Comparison of ENCODE assay signal across 8 mouse cellular contexts in genomic region chr2:32259657-32260417, GRCm38 (mm10). TPM values are rescaled to one million over a fixed set of nuclear protein-coding genes. Genes with fewer than 3 reads are reported as not detected.
A peak's percentile ranks its signal among the peaks of the same experiment; 100 is the strongest.
DNase-seq lines count a peak whose midpoint lies in the region; ATAC-seq and TF ChIP-seq lines count a peak whose summit lies in the region.

Gene Uck1, minus strand, starts transcription at chr2:32260159.

- no peaks in the 10 kb centered on the region for H3K27me3 ChIP-seq in forebrain, embryonic 16.5 days (replicated peaks; ENCODE audit: control insufficient read depth, insufficient read depth, low read length)
- H3K27me3 ChIP-seq in lung, embryonic 14.5 days (ENCODE audit: insufficient read depth, low read length), result no peaks in the 10 kb centered on the region
- H3K27me3 ChIP-seq in thymus, adult 2 months (ENCODE audit: control insufficient read depth, insufficient read depth, low read length), result no peaks in the 10 kb centered on the region

- H3K36me3 ChIP-seq in forebrain, embryonic 16.5 days (ENCODE audit: control insufficient read depth, insufficient read depth), result peaks cover 5% of the 10 kb centered on the region; the same call in 1 of the 2 replicates
- H3K36me3 ChIP-seq in lung, embryonic 14.5 days (ENCODE audit: insufficient read depth), result peaks cover 31% of the 10 kb centered on the region
- H3K36me3 ChIP-seq in thymus, adult 2 months (ENCODE audit: control insufficient read depth, insufficient read depth, low read length), result peaks cover 12% of the 10 kb centered on the region

- H3K4me1 ChIP-seq in forebrain, embryonic 16.5 days (replicated peaks; ENCODE audit: control insufficient read depth, insufficient read depth, low read length), result peaks cover 16% of the 10 kb centered on the region
- H3K4me1 ChIP-seq in lung, embryonic 14.5 days (ENCODE audit: insufficient read depth), result no peaks in the 10 kb centered on the region
- H3K4me1 ChIP-seq in olfactory bulb, adult 2 months (ENCODE audit: control insufficient read depth, insufficient read depth, low read length), result peaks cover 5% of the 10 kb centered on the region
- H3K4me1 ChIP-seq in thymus, adult 2 months (replicated peaks; ENCODE audit: control insufficient read depth, insufficient read depth, low read length), result peaks cover 10% of the 10 kb centered on the region

- WGBS in forebrain, embryonic 16.5 days, result 2% methylated on average over 59 of the region's 59 CpGs
- 2% methylated on average over 59 of the region's 59 CpGs for WGBS in lung, embryonic 14.5 days
- WGBS in olfactory bulb, adult 2 months, result under 1% methylated on average over 59 of the region's 59 CpGs
- 1% methylated on average over 59 of the region's 59 CpGs for WGBS in thymus, adult 2 months

- peak within 1 kb of the TSS; percentile 94 for H3K9ac ChIP-seq in forebrain, embryonic 16.5 days (replicated peaks; ENCODE audit: low read depth, low read length)
- peak within 1 kb of the TSS; percentile 81 for H3K9ac ChIP-seq in lung, embryonic 14.5 days

- peak within 1 kb of the TSS; percentile 89 for H3K4me2 ChIP-seq in forebrain, embryonic 16.5 days (ENCODE audit: low read length)
- peak within 1 kb of the TSS; percentile 72 for H3K4me2 ChIP-seq in lung, embryonic 14.5 days

- TF ChIP-seq CTCF in layer of hippocampus, adult 2 months (conservative IDR thresholded peaks at IDR 0.05), result no peak
- no peak for TF ChIP-seq CTCF in lung, embryonic 14.5 days (IDR thresholded peaks at IDR 0.05; ENCODE audit: low read depth)
- TF ChIP-seq CTCF in olfactory bulb, adult 2 months (IDR thresholded peaks at IDR 0.05; ENCODE audit: insufficient read depth, low read depth, low read length), result no peak
- no peak for TF ChIP-seq CTCF in thymus, adult 2 months (IDR thresholded peaks at IDR 0.05; ENCODE audit: borderline replicate concordance, control insufficient read depth, extremely low read depth, insufficient read depth, low read length, poor library complexity)

- H3K9me3 ChIP-seq in forebrain, embryonic 16.5 days (ENCODE audit: control insufficient read depth, low read length), result no peaks in the 10 kb centered on the region
- H3K9me3 ChIP-seq in lung, embryonic 14.5 days (ENCODE audit: low read depth, low read length), result no peaks in the 10 kb centered on the region

- peak; percentile 95 for ATAC-seq in forebrain, embryonic 16.5 days
- peak; percentile 92 for ATAC-seq in lung, embryonic 14.5 days (ENCODE audit: insufficient read depth)

- peak; percentile 78 for TF ChIP-seq POLR2A in olfactory bulb, adult 2 months (IDR thresholded peaks at IDR 0.05; ENCODE audit: insufficient read depth, low read depth, low read length)
- TF ChIP-seq POLR2A in thymus, adult 2 months (IDR thresholded peaks at IDR 0.05; ENCODE audit: control insufficient read depth, extremely low read depth, insufficient read depth, low read length, poor library complexity), result peak; percentile 75

- intact Hi-C loops in heart, postnatal 36 days (cut with DNase I), result loop anchor here (2.0 kb wide), 2 partner anchors 23 kb away; partner anchors contain the start of gene Pomt1

- peak; percentile 96 for DNase-seq in ES-CJ7 (ENCODE audit: low read depth, low spot score)
- DNase-seq in cerebellum, adult 11 months, result peak; percentile 90
- peak; percentile 85 to 88 for DNase-seq in heart, postnatal 36 days
- peak; percentile 86 to 89 for DNase-seq in layer of hippocampus, adult 2 months (ENCODE audit: low spot score in 2 of 2)
- DNase-seq in lung, embryonic 14.5 days, result peak; percentile 95
- peak; percentile 89 for DNase-seq in thymus, adult 2 months

- H3K4me3 ChIP-seq in forebrain, embryonic 16.5 days (replicated peaks; ENCODE audit: low read length), result peak within 1 kb of the TSS; percentile 92
- H3K4me3 ChIP-seq in layer of hippocampus, adult 2 months, result peak within 1 kb of the TSS; percentile 77
- H3K4me3 ChIP-seq in lung, embryonic 14.5 days (ENCODE audit: low read depth, low read length), result peak within 1 kb of the TSS; percentile 90
- H3K4me3 ChIP-seq in olfactory bulb, adult 2 months (ENCODE audit: insufficient read depth, low read depth, low read length), result peak within 1 kb of the TSS; percentile 75
- H3K4me3 ChIP-seq in thymus, adult 2 months (ENCODE audit: control insufficient read depth, insufficient read depth, low read length), result peak within 1 kb of the TSS; percentile 72

- H3K27ac ChIP-seq in forebrain, embryonic 16.5 days (ENCODE audit: low read length), result peak within 1 kb of the TSS; percentile 70
- H3K27ac ChIP-seq in layer of hippocampus, adult 2 months, result peak within 1 kb of the TSS; percentile 88
- peak within 1 kb of the TSS; percentile 67 for H3K27ac ChIP-seq in lung, embryonic 14.5 days (ENCODE audit: low read depth)
- peak within 1 kb of the TSS; percentile 74 for H3K27ac ChIP-seq in olfactory bulb, adult 2 months (ENCODE audit: insufficient read depth, low read depth, low read length)
- no peak within 1 kb of the TSS for H3K27ac ChIP-seq in thymus, adult 2 months (ENCODE audit: control insufficient read depth, insufficient read depth, low read length)

RNA-seq across cellular contexts. Expression of gene Uck1, which starts in this region (rescaled TPM):
- polyA plus RNA-seq in forebrain, embryonic 16.5 days (2015; fragmentation: Nextera tagmentation; extraction: Ambion mirVana), result 93.9 and 108 TPM in 2 replicates
- 10 to 100 TPM; 22.9 to 24.1 TPM for total RNA-seq in heart, postnatal 36 days (2021)
- total RNA-seq in layer of hippocampus, adult 2 months (2021), result 10 to 100 TPM; 55.3 to 57.8 TPM
- polyA plus RNA-seq in lung, embryonic 14.5 days (2014; fragmentation: Nextera tagmentation; extraction: Ambion mirVana), result 58.6 and 63.6 TPM in 2 replicates
- not detected in 2 replicates for polyA plus RNA-seq in olfactory bulb, adult 2 months (2012; ENCODE audit: insufficient read depth, insufficient read length, low replicate concordance, missing spikeins)
- 109 and 127 TPM in 2 replicates for polyA plus RNA-seq in thymus, adult 2 months (2012; rRNA removed)

Comparison
In these comparisons a context has a peak if more than half of its experiments do, and no peak if none do; other contexts are left out.
1. RNA of gene Uck1 (polyA plus RNA-seq): 109 to 127 TPM in thymus, adult 2 months, 93.9 to 108 TPM in forebrain, embryonic 16.5 days and 58.6 to 63.6 TPM in lung, embryonic 14.5 days; not detected in olfactory bulb, adult 2 months; every median in the first group is over 10 times any median in the second.
2. Peak in every context shown above with its lines, with median percentiles within 50 percentile points of each other: DNase-seq and H3K4me3 ChIP-seq.